Mouse (Mus musculus) liver, embryonic 14.5 days (tissue): ENCODE data around the gene 1600014C23Rik. TPM values are rescaled to one million over a fixed set of nuclear protein-coding genes. Genes with fewer than 3 reads are reported as not detected.
A peak's percentile ranks its signal among the peaks of the same experiment; 100 is the strongest.

Source experiments
- ATAC-seq: fragments of 200-750 bp; cut with Nextera tagmentation; 2 replicates; pipeline ENCODE4 v1.8.0; 2017; ENCODE audit warnings: moderate number of reproducible peaks, mild to moderate bottlenecking, moderate library complexity; ENCODE audit not compliant: insufficient read depth
- DNase-seq, 3 experiments: peaks; one replicate each; pipeline ENCODE4 v3.0.0-alpha.2; 2012 to 2013; ENCODE audit warnings: low read depth in 3 of 3, low spot score in 3 of 3
- H3K27ac ChIP-seq: fragments of 300-500 bp; sonication (generic); 2 replicates; pipeline ENCODE4 v1.5.1; 2014; ENCODE audit warnings: moderate library complexity, mild to moderate bottlenecking, control low read depth, inconsistent platforms
- H3K27me3 ChIP-seq: fragments of 300-500 bp; sonication (generic); 2 replicates; pipeline ENCODE4 v1.6.1; 2014; ENCODE audit warnings: mild to moderate bottlenecking, low read length, moderate library complexity; ENCODE audit not compliant: control insufficient read depth, insufficient read depth
- H3K36me3 ChIP-seq: fragments of 300-500 bp; sonication (generic); replicated peaks from 2 replicates; pipeline ENCODE4 v1.6.1; 2014; ENCODE audit warnings: low read depth; ENCODE audit not compliant: control insufficient read depth, insufficient read depth
- H3K4me1 ChIP-seq, 2 experiments: fragments of 200-500 bp in 1 of 2; fragments of 300-500 bp in 1 of 2; sonication (generic) in 1 of 2; replicated peaks; 2 replicates each; pipeline ENCODE4 v1.6.1; 2012 to 2014; ENCODE audit warnings: antibody characterized with exemption in 1 of 2, inconsistent platforms in 1 of 2, low read length in 1 of 2; ENCODE audit not compliant: control insufficient read depth in 2 of 2, insufficient read depth in 2 of 2
- H3K4me2 ChIP-seq: fragments of 300-500 bp; sonication (generic); 2 replicates; pipeline ENCODE4 v1.6.1; 2014; ENCODE audit warnings: low read depth, mild to moderate bottlenecking, control low read depth, moderate library complexity
- H3K4me3 ChIP-seq, 2 experiments: fragments of 200-500 bp in 1 of 2; fragments of 300-500 bp in 1 of 2; sonication (generic) in 1 of 2; 2 replicates each; pipeline ENCODE4 v1.5.1; 2012 to 2014; ENCODE audit warnings: low read depth in 2 of 2, low read length in 2 of 2, mild to moderate bottlenecking in 2 of 2, control low read depth in 1 of 2, inconsistent platforms in 1 of 2, moderate library complexity in 1 of 2; ENCODE audit not compliant: insufficient read depth in 1 of 2
- H3K9ac ChIP-seq: fragments of 300-500 bp; sonication (generic); replicated peaks from 2 replicates; pipeline ENCODE4 v1.6.1; 2014; ENCODE audit warnings: mild to moderate bottlenecking, control low read depth, moderate library complexity
- H3K9me3 ChIP-seq: fragments of 300-500 bp; sonication (generic); 2 replicates; pipeline ENCODE4 v1.6.1; 2016; ENCODE audit warnings: low read length, mixed read lengths; ENCODE audit not compliant: control insufficient read depth
- CTCF ChIP-seq: IDR thresholded peaks from 2 replicates; pipeline ENCODE4 v1.5.1; 2016; ENCODE audit warnings: antibody characterized with exemption, low read depth, control low read depth
- EP300 ChIP-seq: IDR thresholded peaks from 2 replicates; pipeline ENCODE4 v1.6.1; 2016; ENCODE audit warnings: antibody characterized with exemption, low read depth
- WGBS: fragments of 180-500 bp; shearing (Covaris S2); extraction: QIAGEN DNeasy Blood & Tissue Kit; methylation state at CpG from one replicate; pipeline ENCODE4 v1.1.7; 2014; ENCODE audit not compliant: insufficient replicate concordance; 5-methylcytosine and 5-hydroxymethylcytosine counted together
- polyA plus RNA-seq, 2 experiments: library from polyadenylated mRNA; depleted of rRNA in 1 of 2; stranded (reverse) in 1 of 2; unstranded in 1 of 2; fragments of >200 nt; fragmentation: Nextera tagmentation in 1 of 2; extraction: Ambion mirVana in 1 of 2; gene quantifications; 2 replicates each; pipeline versions ENCODE4 v1.2.1 to v1.2.3; 2012 to 2014

Gene 1600014C23Rik
- polyA plus RNA-seq, 2 experiments: not detected

DNA sequence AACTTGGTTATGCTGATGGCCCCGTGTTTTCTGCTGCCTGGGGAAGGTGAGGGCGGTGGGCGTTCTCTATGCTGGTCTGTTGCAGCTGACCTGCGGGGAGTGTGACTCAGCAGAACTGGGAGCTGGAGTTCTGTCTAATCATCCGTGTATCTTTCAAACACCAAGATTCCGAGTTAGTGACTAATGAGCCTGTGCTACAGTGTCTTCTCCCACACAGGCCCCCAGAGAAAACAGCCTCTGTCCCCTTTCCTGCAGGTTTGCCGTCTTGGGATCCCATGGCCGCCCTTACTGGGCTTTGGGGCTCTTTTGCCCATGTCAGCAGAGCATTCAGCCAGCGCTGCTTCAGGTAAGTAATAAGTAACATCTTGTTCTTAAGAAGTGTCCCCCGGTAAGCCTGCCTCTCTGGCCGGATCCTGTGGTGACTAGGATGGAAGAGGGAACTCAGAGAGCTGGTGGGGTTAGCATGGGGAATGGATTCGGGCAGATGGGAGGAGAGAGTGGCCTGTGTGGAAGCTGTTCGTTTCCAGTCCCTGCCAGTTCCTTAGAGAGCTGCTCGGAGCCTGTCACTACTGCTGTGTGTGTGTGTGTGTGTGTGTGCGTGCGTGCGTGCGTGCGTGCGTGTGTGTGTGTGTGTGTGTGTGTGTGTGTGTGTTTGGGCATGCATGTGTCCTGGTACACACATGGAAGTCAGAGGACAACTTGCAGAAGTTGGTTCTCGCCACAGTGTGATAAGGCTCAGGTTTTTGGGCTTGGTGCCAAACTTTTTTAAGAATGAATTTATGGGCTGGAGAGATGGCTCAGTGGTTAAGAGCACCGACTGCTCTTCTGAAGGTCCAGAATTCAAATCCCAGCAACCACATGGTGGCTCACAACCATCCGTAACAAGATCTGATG is 38.2 kb downstream of the 1600014C23Rik start:
- peak; percentile 68; the same call in 1 of the 2 replicates for ATAC-seq
- DNase-seq: peak in 1 of 3 experiments; percentile 44
- H3K9me3 ChIP-seq: no peaks in the 10 kb centered on the region
- H3K9ac ChIP-seq: peak overlapping the region; percentile 25
- H3K4me3 ChIP-seq: no peak overlapping the region
- TF ChIP-seq CTCF (no peak), EP300 (no peak)
- no peaks in the 10 kb centered on the region; the same call in 1 of the 2 replicates for H3K36me3 ChIP-seq
- H3K27ac ChIP-seq: peak overlapping the region; percentile 41; the same call in 1 of the 2 replicates
- peaks cover 8 to 26% of the 10 kb centered on the region in 2 experiments for H3K4me1 ChIP-seq
- H3K27me3 ChIP-seq: no peaks in the 10 kb centered on the region
- 43% methylated on average over 23 of the region's 23 CpGs for WGBS
- peak overlapping the region; percentile 34 for H3K4me2 ChIP-seq

DNA sequence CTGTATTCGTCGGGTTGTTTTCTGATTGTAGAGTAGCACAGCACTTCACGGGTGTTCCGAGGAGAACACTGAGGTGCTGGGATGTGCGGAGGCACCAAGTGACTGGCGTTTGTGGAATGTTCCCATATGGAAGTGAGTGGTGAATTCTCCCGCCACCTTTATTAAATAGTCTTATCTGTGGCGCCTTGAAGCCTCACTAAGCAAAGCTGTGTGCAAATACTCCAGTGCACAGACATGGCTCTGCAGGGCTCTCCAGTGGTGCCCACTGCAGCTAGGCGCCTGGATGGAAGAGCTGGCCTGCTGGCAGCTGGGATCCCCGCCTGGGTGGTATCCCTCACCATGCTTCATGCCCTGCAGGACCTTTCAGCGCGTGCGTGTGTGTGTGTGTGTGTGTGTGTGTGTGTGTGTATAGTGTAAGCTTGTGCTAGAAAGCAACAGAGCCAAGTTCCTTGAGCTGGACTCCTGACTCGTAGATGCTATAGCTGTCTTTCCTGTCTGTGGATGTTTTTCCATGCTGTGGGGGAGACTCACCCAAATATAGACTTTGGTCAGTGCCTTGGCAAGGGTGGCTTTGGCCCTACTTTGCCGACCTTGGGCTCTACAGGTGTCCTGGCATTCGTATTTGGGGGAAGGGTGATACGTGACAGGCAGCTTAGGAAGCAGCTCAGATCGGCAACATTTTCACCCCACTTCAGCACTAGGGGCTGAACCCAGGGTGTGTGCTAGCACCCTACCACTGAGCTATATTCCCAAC is 39.7 kb downstream of the 1600014C23Rik start:
- ATAC-seq: no peak
- TF ChIP-seq EP300 (no peak), CTCF (no peak)
- no peak overlapping the region for H3K4me2 ChIP-seq

GRCm38 (mm10) chr17:45692159-45692558 is 41.5 kb downstream of the 1600014C23Rik start:
- no peak overlapping the region for H3K4me3 ChIP-seq
- no peaks in the 10 kb centered on the region for H3K27me3 ChIP-seq
- H3K4me2 ChIP-seq: no peak overlapping the region
- no peak for DNase-seq
- H3K4me1 ChIP-seq: peaks cover 8 to 32% of the 10 kb centered on the region in 2 experiments
- WGBS: 77% methylated on average over 5 of the region's 5 CpGs
- H3K27ac ChIP-seq: no peak overlapping the region
- no peak overlapping the region for H3K9ac ChIP-seq
- H3K36me3 ChIP-seq: no peaks in the 10 kb centered on the region; the same call in 1 of the 2 replicates
- H3K9me3 ChIP-seq: no peaks in the 10 kb centered on the region
- no peak for ATAC-seq
- TF ChIP-seq EP300: no peak
- no peak for TF ChIP-seq CTCF

More for the DNA sequence above, 39.7 kb downstream of the 1600014C23Rik start:
- Histone ChIP-seq H3K27ac (no peak overlapping the region), H3K36me3 (no peaks in the 10 kb centered on the region; the same call in 1 of the 2 replicates), H3K27me3 (no peaks in the 10 kb centered on the region), H3K4me3 (no peak overlapping the region), H3K9ac (no peak overlapping the region), H3K9me3 (no peaks in the 10 kb centered on the region), H3K4me1 (peaks cover 8 to 26% of the 10 kb centered on the region in 2 experiments)
- DNase-seq: no peak
- WGBS: 69% methylated on average over 18 of the region's 18 CpGs

DNA sequence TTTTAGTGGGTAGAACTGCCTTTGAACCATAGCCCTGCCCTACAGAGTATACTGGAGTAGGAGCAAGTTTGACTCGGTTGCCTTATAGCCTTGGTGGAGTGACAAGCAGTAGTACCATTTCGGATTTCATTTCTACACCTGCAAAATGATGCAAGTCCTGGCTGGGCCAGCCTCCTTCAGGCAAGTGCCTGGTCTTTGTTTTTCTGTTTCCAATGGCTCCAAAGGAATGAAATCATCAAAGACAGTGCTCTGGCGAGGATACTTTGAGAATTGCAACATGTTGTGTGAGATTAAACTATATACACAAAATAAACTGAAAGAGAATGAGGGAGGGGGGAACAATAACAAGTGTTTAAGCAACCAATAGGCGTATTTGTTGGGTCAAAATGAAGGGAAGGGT is 43.6 kb downstream of the 1600014C23Rik start:
- peaks cover 7 to 29% of the 10 kb centered on the region in 2 experiments for H3K4me1 ChIP-seq
- H3K9me3 ChIP-seq: no peaks in the 10 kb centered on the region
- H3K27ac ChIP-seq: no peak overlapping the region
- H3K9ac ChIP-seq: no peak overlapping the region
- no peak for DNase-seq
- no peaks in the 10 kb centered on the region for H3K36me3 ChIP-seq
- 68% methylated on average over 4 of the region's 4 CpGs for WGBS
- no peak overlapping the region for H3K4me3 ChIP-seq
- TF ChIP-seq CTCF (no peak), EP300 (no peak)
- H3K4me2 ChIP-seq: no peak overlapping the region
- no peaks in the 10 kb centered on the region for H3K27me3 ChIP-seq
- ATAC-seq: no peak

- Histone ChIP-seq H3K9me3 (no peaks in the 10 kb centered on the region), H3K4me2 (no peak overlapping the region), H3K4me1 (peaks cover 10 to 28% of the 10 kb centered on the region in 2 experiments), H3K27me3 (no peaks in the 10 kb centered on the region), H3K9ac (no peak overlapping the region), H3K27ac (no peak overlapping the region), H3K4me3 (no peak overlapping the region), H3K36me3 (no peaks in the 10 kb centered on the region)
- ATAC-seq (no peak), DNase-seq (no peak)
- WGBS: 80% methylated on average over 9 of the region's 9 CpGs
- TF ChIP-seq EP300: no peak
- no peak for TF ChIP-seq CTCF
Measured at GRCm38 (mm10) chr17:45689120-45689519, 44.5 kb downstream of the 1600014C23Rik start.
